Mouse (Mus musculus) heart, embryonic 14.5 days (tissue): ENCODE measurements at regions not wholly inside any gene's neighbourhood (a gene's known extent, or its start where the extent isn't known, plus 50 kb on each side); places are given as distances from the start of the nearest gene placed in this dataset.
"Not testable (repeated sequence)": the region's sequence is repeated elsewhere in the genome, so short reads cannot be mapped to it uniquely, and the experiment has no call there.

Experiments
- ATAC-seq: fragments of 200-750 bp; cut with Nextera tagmentation; 2 replicates; pipeline ENCODE4 v1.8.0; 2017; ENCODE audit warnings: low read depth, moderate TSS enrichment; ENCODE audit not compliant: insufficient number of reproducible peaks, insufficient read depth, low FRiP score
- H3K27ac ChIP-seq, 2 experiments: fragments of 200-500 bp in 1 of 2; fragments of 300-500 bp in 1 of 2; sonication (generic) in 1 of 2; replicated peaks in 1 of 2; 2 replicates each; pipeline ENCODE4 v1.5.1; 2012 to 2014; ENCODE audit warnings: low read depth in 2 of 2, low read length in 2 of 2, control low read depth in 1 of 2, mild to moderate bottlenecking in 1 of 2, mixed read lengths in 1 of 2; ENCODE audit not compliant: control insufficient read depth in 1 of 2, insufficient read depth in 1 of 2
- H3K27me3 ChIP-seq: fragments of 300-500 bp; sonication (generic); 2 replicates; pipeline ENCODE4 v1.6.1; 2014; ENCODE audit warnings: mild to moderate bottlenecking, low read length, control low read depth; ENCODE audit not compliant: control insufficient read depth, insufficient read depth
- H3K36me3 ChIP-seq: fragments of 300-500 bp; sonication (generic); 2 replicates; pipeline ENCODE4 v1.6.1; 2014; ENCODE audit warnings: mild to moderate bottlenecking, control low read depth, low read length, mixed read lengths; ENCODE audit not compliant: control insufficient read depth, insufficient read depth
- H3K4me1 ChIP-seq, 2 experiments: fragments of 200-500 bp in 1 of 2; fragments of 300-500 bp in 1 of 2; sonication (generic) in 1 of 2; 2 replicates each; pipeline ENCODE4 v1.6.1; 2012 to 2014; ENCODE audit warnings: low read length in 2 of 2, control low read depth in 1 of 2, mixed read lengths in 1 of 2; ENCODE audit not compliant: control insufficient read depth in 2 of 2, insufficient read depth in 2 of 2
- H3K4me2 ChIP-seq: fragments of 300-500 bp; sonication (generic); 2 replicates; pipeline ENCODE4 v1.6.1; 2014; ENCODE audit warnings: mild to moderate bottlenecking, low read length
- H3K4me3 ChIP-seq, 2 experiments: fragments of 200-500 bp in 1 of 2; fragments of 300-500 bp in 1 of 2; sonication (generic) in 1 of 2; 2 replicates each; pipeline ENCODE4 v1.5.1; 2012 to 2014; ENCODE audit warnings: low read length in 2 of 2, mild to moderate bottlenecking in 2 of 2, control low read depth in 1 of 2, low read depth in 1 of 2, moderate library complexity in 1 of 2; ENCODE audit not compliant: control insufficient read depth in 1 of 2, insufficient read depth in 1 of 2
- H3K9ac ChIP-seq: fragments of 300-500 bp; sonication (generic); 2 replicates; pipeline ENCODE4 v1.6.1; 2014; ENCODE audit warnings: mild to moderate bottlenecking, low read length
- H3K9me3 ChIP-seq: fragments of 300-500 bp; sonication (generic); 2 replicates; pipeline ENCODE4 v1.6.1; 2016; ENCODE audit warnings: low read length, control low read depth; ENCODE audit not compliant: control insufficient read depth
- WGBS: fragments of 180-500 bp; shearing (Covaris S2); extraction: QIAGEN DNeasy Blood & Tissue Kit; methylation state at CpG from one replicate; pipeline ENCODE4 v1.1.7; 2014; 5-methylcytosine and 5-hydroxymethylcytosine counted together

GRCm38 (mm10) chr12:22951956-22952355, 828.1 kb downstream of the Gm10330 start:
- H3K4me3 ChIP-seq, H3K27ac ChIP-seq, H3K27me3 ChIP-seq, H3K36me3 ChIP-seq, H3K9ac ChIP-seq, H3K4me1 ChIP-seq, ATAC-seq, H3K4me2 ChIP-seq, H3K9me3 ChIP-seq: not testable (repeated sequence)
- WGBS: 43% methylated on average over 3 of the region's 3 CpGs

- peak overlapping the region; percentile 65 for H3K4me2 ChIP-seq
- H3K27ac ChIP-seq, H3K9me3 ChIP-seq, ATAC-seq, H3K36me3 ChIP-seq, H3K27me3 ChIP-seq, H3K4me1 ChIP-seq: not testable (repeated sequence)
- H3K4me3 ChIP-seq: peak overlapping the region; percentile 48 to 59
- under 1% methylated on average over 38 of the region's 53 CpGs for WGBS
- H3K9ac ChIP-seq: peak overlapping the region; percentile 62; the same call in 1 of the 2 replicates
Measured at GRCm38 (mm10) chr12:22906156-22906555, 873.9 kb downstream of the Gm10330 start.
